Mouse (Mus musculus) MEL (cell line): ENCODE measurements at regions not wholly inside any gene's neighbourhood (a gene's known extent, or its start where the extent isn't known, plus 50 kb on each side); places are given as distances from the start of the nearest gene placed in this dataset.

Experiments used
- DNase-seq: peaks from one replicate; pipeline ENCODE4 v3.0.0; 2011; ENCODE audit warnings: low read depth, low spot score
- H3K27ac ChIP-seq: 2 replicates; pipeline ENCODE4 v1.5.1; 2012; ENCODE audit warnings: low read depth, mild to moderate bottlenecking, control low read depth, low read length, moderate library complexity; ENCODE audit not compliant: control insufficient read depth
- H3K27me3 ChIP-seq, 2 experiments: fragments of 150-350 bp in 1 of 2; sonication (generic) in 1 of 2; 2 replicates each; pipeline ENCODE4 v1.6.1; 2012; ENCODE audit warnings: low read length in 2 of 2, mild to moderate bottlenecking in 2 of 2, improper control_type of control experiment in 1 of 2, moderate library complexity in 1 of 2; ENCODE audit not compliant: insufficient read depth in 2 of 2, control insufficient read depth in 1 of 2
- H3K36me3 ChIP-seq, 2 experiments: 2 replicates each; pipeline ENCODE4 v1.6.1; 2012 to 2014; ENCODE audit warnings: low read length in 2 of 2, improper control_type of control experiment in 1 of 2, inconsistent platforms in 1 of 2, mild to moderate bottlenecking in 1 of 2; ENCODE audit not compliant: insufficient read depth in 2 of 2, control insufficient read depth in 1 of 2
- H3K4me1 ChIP-seq, 2 experiments: fragments of 150-350 bp in 1 of 2; sonication (generic) in 1 of 2; 2 replicates each; pipeline ENCODE4 v1.6.1; 2012; ENCODE audit warnings: low read length in 2 of 2, improper control_type of control experiment in 1 of 2, mild to moderate bottlenecking in 1 of 2; ENCODE audit not compliant: insufficient read depth in 2 of 2, control insufficient read depth in 1 of 2
- H3K4me3 ChIP-seq, 2 experiments: fragments of 150-350 bp in 1 of 2; sonication (generic) in 1 of 2; 2 replicates each; pipeline ENCODE4 v1.5.1; 2012; ENCODE audit warnings: low read depth in 2 of 2, low read length in 2 of 2, mild to moderate bottlenecking in 2 of 2, moderate library complexity in 2 of 2, control low read depth in 1 of 2, improper control_type of control experiment in 1 of 2; ENCODE audit not compliant: control insufficient read depth in 1 of 2, insufficient read depth in 1 of 2
- H3K79me2 ChIP-seq: 2 replicates; pipeline ENCODE4 v1.6.1; 2012; ENCODE audit warnings: mild to moderate bottlenecking, low read length, moderate library complexity; ENCODE audit not compliant: control insufficient read depth, poor library complexity, insufficient read depth
- H3K9ac ChIP-seq: 2 replicates; pipeline ENCODE4 v1.6.1; 2012; ENCODE audit warnings: low read depth, mild to moderate bottlenecking, control low read depth, low read length, moderate library complexity; ENCODE audit not compliant: control insufficient read depth, poor library complexity, severe bottlenecking
- H3K9me3 ChIP-seq: fragments of 150-350 bp; sonication (generic); replicated peaks from 2 replicates; pipeline ENCODE4 v1.6.1; 2012; ENCODE audit warnings: mild to moderate bottlenecking, low read length, improper control_type of control experiment, moderate library complexity; ENCODE audit not compliant: insufficient read depth
- BHLHE40 ChIP-seq: IDR thresholded peaks from 2 replicates; pipeline ENCODE4 v1.6.1; 2012; ENCODE audit warnings: low read depth, mild to moderate bottlenecking, inconsistent platforms, low read length, improper control_type of control experiment, borderline replicate concordance
- CHD2 ChIP-seq: IDR thresholded peaks from 2 replicates; pipeline ENCODE4 v1.6.1; 2011; ENCODE audit warnings: low read length, improper control_type of control experiment
- CTCF ChIP-seq, 3 experiments: IDR thresholded peaks in 2 of 3; conservative IDR thresholded peaks in 1 of 3; 2 replicates each; pipeline ENCODE4 v1.5.1; 2011 to 2012; ENCODE audit warnings: low read length in 3 of 3, low read depth in 2 of 3, mild to moderate bottlenecking in 2 of 3, improper control_type of control experiment in 1 of 3, inconsistent platforms in 1 of 3, mixed read lengths in 1 of 3, moderate library complexity in 1 of 3; ENCODE audit not compliant: control insufficient read depth in 1 of 3, insufficient read depth in 1 of 3, poor library complexity in 1 of 3, severe bottlenecking in 1 of 3
- ELF1 ChIP-seq: IDR thresholded peaks from 2 replicates; pipeline ENCODE4 v1.6.1; 2014; ENCODE audit warnings: low read depth, mild to moderate bottlenecking, inconsistent platforms, low read length, improper control_type of control experiment, moderate library complexity
- ETS1 ChIP-seq: IDR thresholded peaks from 2 replicates; pipeline ENCODE4 v1.6.1; 2012; ENCODE audit warnings: low read depth, mild to moderate bottlenecking, inconsistent platforms, low read length, improper control_type of control experiment, moderate library complexity
- GATA1 ChIP-seq: IDR thresholded peaks from 2 replicates; pipeline ENCODE4 v1.6.1; 2011; ENCODE audit warnings: low read depth, low read length, improper control_type of control experiment
- JUND ChIP-seq: IDR thresholded peaks from 2 replicates; pipeline ENCODE4 v1.6.1; 2011; ENCODE audit warnings: low read depth, mild to moderate bottlenecking, improper control_type of control experiment, low read length
- MAFK ChIP-seq: IDR thresholded peaks from 2 replicates; pipeline ENCODE4 v1.6.1; 2011; ENCODE audit warnings: low read depth, mild to moderate bottlenecking, low read length, improper control_type of control experiment, borderline replicate concordance
- MAX ChIP-seq: IDR thresholded peaks from 2 replicates; pipeline ENCODE4 v1.6.1; 2011; ENCODE audit warnings: low read length, improper control_type of control experiment
- MAZ ChIP-seq: IDR thresholded peaks from 2 replicates; pipeline ENCODE4 v1.6.1; 2012; ENCODE audit warnings: low read depth, mild to moderate bottlenecking, inconsistent platforms, low read length, improper control_type of control experiment
- MXI1 ChIP-seq: IDR thresholded peaks from 2 replicates; pipeline ENCODE4 v1.6.1; 2011; ENCODE audit warnings: mild to moderate bottlenecking, low read depth, low read length, improper control_type of control experiment
- NELFE ChIP-seq: IDR thresholded peaks from 2 replicates; pipeline ENCODE4 v1.6.1; 2011; ENCODE audit warnings: low read depth, low read length, improper control_type of control experiment
- NRF1 ChIP-seq: IDR thresholded peaks from 2 replicates; pipeline ENCODE4 v1.6.1; 2014; ENCODE audit warnings: low read depth, mild to moderate bottlenecking, inconsistent platforms, low read length, improper control_type of control experiment, moderate library complexity; ENCODE audit not compliant: poor library complexity, insufficient read depth, severe bottlenecking
- POLR2AphosphoS2 ChIP-seq: IDR thresholded peaks from 2 replicates; pipeline ENCODE4 v1.6.1; 2011; ENCODE audit warnings: low read length, improper control_type of control experiment
- RAD21 ChIP-seq: IDR thresholded peaks from 2 replicates; pipeline ENCODE4 v1.6.1; 2011; ENCODE audit warnings: mild to moderate bottlenecking, low read depth, low read length, improper control_type of control experiment
- SMC3 ChIP-seq: IDR thresholded peaks from 2 replicates; pipeline ENCODE4 v1.6.1; 2011; ENCODE audit warnings: low read depth, low read length, improper control_type of control experiment
- TBP ChIP-seq: IDR thresholded peaks from 2 replicates; pipeline ENCODE4 v1.8.0; 2011; ENCODE audit warnings: low read depth, low read length, improper control_type of control experiment
- UBTF ChIP-seq: IDR thresholded peaks from 2 replicates; pipeline ENCODE4 v1.6.1; 2012; ENCODE audit warnings: low read depth, mild to moderate bottlenecking, inconsistent platforms, low read length, improper control_type of control experiment, moderate library complexity, borderline replicate concordance; ENCODE audit not compliant: insufficient read depth
- USF2 ChIP-seq, 2 experiments: IDR thresholded peaks; 2 replicates each; pipeline ENCODE4 v1.6.1; 2011 to 2012; ENCODE audit warnings: improper control_type of control experiment in 2 of 2, low read length in 2 of 2, borderline replicate concordance in 1 of 2, inconsistent platforms in 1 of 2, low read depth in 1 of 2, mild to moderate bottlenecking in 1 of 2; ENCODE audit not compliant: insufficient read depth in 1 of 2
- ZC3H11A ChIP-seq: IDR thresholded peaks from 2 replicates; pipeline ENCODE4 v1.6.1; 2012; ENCODE audit warnings: low read depth, mild to moderate bottlenecking, inconsistent platforms, low read length, improper control_type of control experiment

GRCm38 (mm10) chr4:5301017-5301416, 507.9 kb upstream of the Impad1 start:
- H3K9me3 ChIP-seq: no peaks in the 10 kb centered on the region
- no peaks in the 10 kb centered on the region for H3K79me2 ChIP-seq
- no peaks in the 10 kb centered on the region for H3K27me3 ChIP-seq
- no peak overlapping the region for H3K4me3 ChIP-seq
- H3K27ac ChIP-seq: no peak overlapping the region
- no peak for TF ChIP-seq RAD21
- no peak for TF ChIP-seq MAX
- no peak for TF ChIP-seq ELF1
- TF ChIP-seq GATA1: no peak
- TF ChIP-seq TBP: no peak
- TF ChIP-seq POLR2AphosphoS2: no peak
- H3K9ac ChIP-seq: no peak overlapping the region
- no peaks in the 10 kb centered on the region for H3K36me3 ChIP-seq
- no peaks in the 10 kb centered on the region for H3K4me1 ChIP-seq
- DNase-seq: no peak

DNA sequence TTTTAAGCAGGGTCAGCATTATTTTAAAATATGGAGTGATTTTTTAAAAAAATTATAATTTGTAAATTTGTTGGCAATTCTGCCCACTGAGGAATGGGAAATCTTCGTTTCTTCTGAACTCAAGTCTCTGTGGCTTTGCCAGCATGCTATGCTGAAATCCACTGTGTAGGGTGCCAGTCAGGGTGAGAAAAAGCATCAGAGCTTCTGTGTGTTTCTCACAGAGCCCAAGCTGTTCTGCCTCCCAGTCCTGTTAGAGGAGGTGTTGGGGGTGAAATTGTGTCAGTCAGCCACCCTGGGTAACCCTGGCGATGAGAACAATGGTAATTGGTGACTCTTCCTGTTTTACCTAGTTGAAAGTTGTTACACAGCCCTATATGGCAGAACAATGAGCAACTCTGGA, 506.1 kb upstream of the Impad1 start:
- H3K4me1 ChIP-seq: no peaks in the 10 kb centered on the region
- no peaks in the 10 kb centered on the region for H3K9me3 ChIP-seq
- no peaks in the 10 kb centered on the region for H3K27me3 ChIP-seq
- H3K79me2 ChIP-seq: no peaks in the 10 kb centered on the region
- H3K4me3 ChIP-seq: no peak overlapping the region
- H3K27ac ChIP-seq: no peak overlapping the region
- no peak for TF ChIP-seq BHLHE40
- no peak for TF ChIP-seq USF2 (IDR thresholded peaks at IDR 0.05; ENCODE audit: borderline replicate concordance in 1 of 2, insufficient read depth in 1 of 2, low read depth in 1 of 2, low read length in 2 of 2)
- TF ChIP-seq ZC3H11A: no peak
- TF ChIP-seq MAZ: no peak
- TF ChIP-seq ETS1: no peak
- TF ChIP-seq POLR2AphosphoS2: no peak
- TF ChIP-seq MAFK: no peak
- TF ChIP-seq MXI1: no peak
- TF ChIP-seq JUND: no peak
- TF ChIP-seq CTCF (IDR thresholded peaks at IDR 0.05 in 2 of 3, conservative IDR thresholded peaks at IDR 0.05 in 1 of 3; ENCODE audit: control insufficient read depth in 1 of 3, insufficient read depth in 1 of 3, low read depth in 2 of 3, low read length in 3 of 3, poor library complexity in 1 of 3, severe bottlenecking in 1 of 3): no peak
- no peak for TF ChIP-seq RAD21
- no peak for TF ChIP-seq CHD2
- TF ChIP-seq NRF1: no peak
- TF ChIP-seq NELFE: no peak
- TF ChIP-seq UBTF: no peak
- no peak for TF ChIP-seq SMC3
- DNase-seq: no peak
- H3K9ac ChIP-seq: no peak overlapping the region
- H3K36me3 ChIP-seq: no peaks in the 10 kb centered on the region
